ENCODE assay signal across 8 mouse cellular contexts in the genomic region with DNA sequence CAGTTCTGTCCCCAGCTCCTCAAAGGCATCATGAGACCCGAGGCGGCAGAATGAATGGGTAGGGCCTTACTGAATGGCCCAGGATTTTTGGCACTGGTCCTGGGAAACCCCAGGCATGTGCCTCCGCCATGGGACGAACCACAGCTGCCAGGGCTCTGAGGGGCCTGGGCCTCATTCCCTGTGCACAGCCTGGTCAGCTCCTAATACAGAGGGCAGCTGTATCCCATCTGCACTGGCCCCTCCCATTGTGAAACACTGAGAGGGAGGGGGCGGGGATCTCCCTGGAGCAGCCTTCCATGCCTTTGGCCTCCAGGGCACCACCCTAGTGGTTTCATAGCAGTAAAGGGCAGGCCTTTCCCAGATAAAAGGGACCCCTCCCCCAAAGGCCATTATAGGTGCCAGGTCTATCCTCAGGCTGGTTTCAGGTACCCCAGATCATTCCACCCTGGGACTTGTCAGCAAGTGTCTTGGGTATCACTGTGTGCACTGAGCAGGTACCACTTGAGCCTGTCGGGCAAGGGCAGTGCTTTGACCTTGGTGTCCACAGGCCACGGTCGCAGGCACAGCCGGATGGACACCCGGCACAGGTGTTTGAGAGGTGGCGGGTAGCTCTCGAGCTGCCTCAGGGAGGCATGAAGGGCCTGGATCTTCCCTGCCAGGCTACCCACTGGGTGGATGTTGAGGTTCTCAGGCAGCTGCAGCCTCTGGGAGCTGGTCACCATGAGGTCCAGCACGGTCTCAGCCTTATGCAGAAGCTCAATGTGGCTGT. TPM values are rescaled to one million over a fixed set of nuclear protein-coding genes. Genes with fewer than 3 reads are reported as not detected.
DNase-seq lines count a peak whose midpoint lies in the region; ATAC-seq lines count a peak whose summit lies in the region.

No protein-coding gene starts in this region.

- intact Hi-C loops in heart, postnatal 14 days (cut with DNase I) = no loop called here

- WGBS in limb, embryonic 10.5 days = 78% methylated on average over 13 of the region's 13 CpGs
- WGBS in stomach, embryonic 15.5 days = 61% methylated on average over 13 of the region's 13 CpGs

- no peak overlapping the region for H3K9ac ChIP-seq in stomach, embryonic 15.5 days

- peaks cover 84% of the 10 kb centered on the region for H3K36me3 ChIP-seq in limb, embryonic 10.5 days
- H3K36me3 ChIP-seq in stomach, embryonic 15.5 days = peaks cover 61% of the 10 kb centered on the region

- peak overlapping the region; percentile 8; the same call in 1 of the 2 replicates for H3K4me2 ChIP-seq in stomach, embryonic 15.5 days

- no peak for ATAC-seq in cerebellum, adult (ENCODE audit: insufficient number of reproducible peaks, low FRiP score, low TSS enrichment)
- ATAC-seq in stomach, embryonic 15.5 days (ENCODE audit: insufficient read depth, low FRiP score, low read depth) = peak; percentile 56

- peak; percentile 55 to 59 for DNase-seq in cerebellum, postnatal 10 days
- peak; percentile 67 for DNase-seq in urinary bladder, postnatal 14 days (ENCODE audit: low spot score)
- no peak for DNase-seq in urinary bladder, postnatal 10 days (ENCODE audit: low spot score)
- DNase-seq in heart, postnatal 14 days = peak; percentile 47 to 72
- DNase-seq in limb, embryonic 10.5 days (ENCODE audit: low spot score) = no peak
- DNase-seq in thymus, postnatal 4 days = no peak

- H3K27ac ChIP-seq in limb, embryonic 10.5 days = peak overlapping the region; percentile 26
- peak overlapping the region; percentile 67 for H3K27ac ChIP-seq in stomach, embryonic 15.5 days

- 0 out of 2 replicates have a peak, but pooled peaks cover 3% of the 10 kb centered on the region for H3K9me3 ChIP-seq in limb, embryonic 10.5 days (replicated peaks)
- no peaks in the 10 kb centered on the region for H3K9me3 ChIP-seq in stomach, embryonic 15.5 days

- H3K27me3 ChIP-seq in limb, embryonic 10.5 days (ENCODE audit: low read depth, poor library complexity, severe bottlenecking) = no peaks in the 10 kb centered on the region
- no peaks in the 10 kb centered on the region for H3K27me3 ChIP-seq in stomach, embryonic 15.5 days (replicated peaks)

- H3K4me1 ChIP-seq in limb, embryonic 10.5 days = peaks cover 61% of the 10 kb centered on the region
- peaks cover 36% of the 10 kb centered on the region for H3K4me1 ChIP-seq in stomach, embryonic 15.5 days

- 0 out of 2 replicates have a peak overlapping the region, but pooled peaks have one; percentile 3 for H3K4me3 ChIP-seq in limb, embryonic 10.5 days
- H3K4me3 ChIP-seq in stomach, embryonic 15.5 days (replicated peaks) = no peak overlapping the region

RNA-seq across cellular contexts. Expression of a gene that starts 6.6 kb away (rescaled TPM):
- 1 to 10 TPM; 7.9 to 9.0 TPM for total RNA-seq in heart, postnatal 14 days (2021)
- 59.4 and 61.3 TPM in 2 replicates for polyA plus RNA-seq in limb, embryonic 10.5 days (2016; fragmentation: Nextera tagmentation; extraction: Ambion mirVana)
- polyA plus RNA-seq in stomach, embryonic 15.5 days (2015; fragmentation: Nextera tagmentation; extraction: Ambion mirVana) = 29.5 and 30.1 TPM in 2 replicates

RNA-seq across cellular contexts. Expression of a gene that starts 11.2 kb away (rescaled TPM):
- total RNA-seq in heart, postnatal 14 days (2021) = 1 to 10 TPM in 1 of 2 experiments, under 1 TPM in 1; 0.80 to 1.2 TPM
- 111 and 140 TPM in 2 replicates for polyA plus RNA-seq in limb, embryonic 10.5 days (2016; fragmentation: Nextera tagmentation; extraction: Ambion mirVana)
- 3.8 and 4.3 TPM in 2 replicates for polyA plus RNA-seq in stomach, embryonic 15.5 days (2015; fragmentation: Nextera tagmentation; extraction: Ambion mirVana)

RNA-seq across cellular contexts. Expression of a gene that starts 15.9 kb away (rescaled TPM):
- total RNA-seq in heart, postnatal 14 days (2021) = 10 to 100 TPM; 30.0 to 34.5 TPM
- polyA plus RNA-seq in limb, embryonic 10.5 days (2016; fragmentation: Nextera tagmentation; extraction: Ambion mirVana) = 138 and 141 TPM in 2 replicates
- 78.8 and 82.3 TPM in 2 replicates for polyA plus RNA-seq in stomach, embryonic 15.5 days (2015; fragmentation: Nextera tagmentation; extraction: Ambion mirVana)

RNA-seq across cellular contexts. Expression of a gene that starts 20.1 kb away (rescaled TPM):
- 1 to 10 TPM in 1 of 2 experiments, under 1 TPM in 1; 0.57 to 1.0 TPM for total RNA-seq in heart, postnatal 14 days (2021)
- polyA plus RNA-seq in limb, embryonic 10.5 days (2016; fragmentation: Nextera tagmentation; extraction: Ambion mirVana) = 2.1 and 4.0 TPM in 2 replicates
- 2.8 and 2.9 TPM in 2 replicates for polyA plus RNA-seq in stomach, embryonic 15.5 days (2015; fragmentation: Nextera tagmentation; extraction: Ambion mirVana)

Comparison
In these comparisons a context has a peak if more than half of its experiments do, and no peak if none do; other contexts are left out.
1. DNase-seq: peak in cerebellum, postnatal 10 days (2 of 2), urinary bladder, postnatal 14 days (single experiment) and heart, postnatal 14 days (2 of 2); none in urinary bladder, postnatal 10 days (single experiment), limb, embryonic 10.5 days (single experiment) and thymus, postnatal 4 days (single experiment).
2. RNA of a gene that starts 11.2 kb away (polyA plus RNA-seq): 111 to 140 TPM in limb, embryonic 10.5 days; 3.8 to 4.3 TPM in stomach, embryonic 15.5 days; every median in the first group is over 10 times any median in the second.